Mouse (Mus musculus): ENCODE measurements at regions not wholly inside any gene's neighbourhood (a gene's known extent, or its start where the extent isn't known, plus 50 kb on each side); places are given as distances from the start of the nearest gene placed in this dataset.

DNA sequence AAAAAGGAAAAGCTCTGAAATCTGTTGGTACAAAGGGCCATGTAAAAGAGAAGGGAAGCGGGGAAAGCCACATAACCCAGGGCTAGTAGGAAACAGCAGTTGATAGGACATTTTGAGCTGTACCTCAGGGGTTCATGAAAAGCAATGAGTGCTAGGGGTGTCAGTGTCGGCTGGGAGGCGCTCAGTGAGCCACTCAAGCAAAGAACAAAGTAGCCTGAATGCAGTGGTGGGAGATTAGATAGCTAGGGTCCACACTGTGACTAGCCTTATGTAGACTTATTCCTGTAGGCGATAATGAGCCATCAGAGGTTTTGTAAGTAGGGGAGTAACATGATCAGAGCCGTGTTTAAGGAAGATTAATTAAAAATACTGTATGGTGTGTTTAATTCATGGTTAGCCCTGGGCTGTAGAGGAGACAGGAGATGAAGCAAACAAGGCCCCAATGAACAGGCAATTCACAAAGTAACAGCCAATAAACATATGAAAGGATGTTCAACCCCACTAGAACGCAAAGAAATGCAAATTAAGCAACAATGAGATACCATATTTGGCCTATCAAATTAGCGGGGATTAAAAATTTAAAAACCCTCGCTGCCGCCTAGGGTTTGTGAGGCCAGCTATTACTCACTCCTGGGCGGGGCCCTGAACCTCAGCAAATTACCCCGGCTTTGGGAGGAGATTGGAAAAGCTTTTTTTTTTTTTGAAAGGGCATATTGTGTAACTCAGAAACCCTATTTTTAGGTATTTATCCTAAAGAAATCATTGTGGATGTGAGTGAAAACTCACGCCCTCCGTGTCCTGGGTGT is 85.1 kb upstream of the Pja1 start:
- TF ChIP-seq CTCF (IDR thresholded peaks at IDR 0.05; ENCODE audit: control insufficient read depth, insufficient read depth, low read length) (no peak), POLR2A (IDR thresholded peaks at IDR 0.05; ENCODE audit: borderline replicate concordance, control insufficient read depth, low read depth, low read length) (no peak)

Data from bone marrow, adult 2 months (tissue).